Mouse (Mus musculus): ENCODE measurements around the gene Mrrf.

GRCm38 (mm10) chr2:36224599-36224998 lies 88.4 kb downstream of the Mrrf start:
- TF ChIP-seq NANOG (IDR thresholded peaks at IDR 0.05; ENCODE audit: borderline replicate concordance, low read length) (no peak), CTCF (conservative IDR thresholded peaks at IDR 0.05; ENCODE audit: low read length) (no peak)
